Mouse (Mus musculus) B cell, adult 62 days (primary cell): ENCODE measurements around the gene Zfp773. TPM values are rescaled to one million over a fixed set of nuclear protein-coding genes. Genes with fewer than 3 reads are reported as not detected.

Experiments used
- total RNA-seq: library from RNA; stranded (reverse); gene quantifications from 4 replicates; pipeline ENCODE4 v1.2.4, GENCODE M21; 2023

The Zfp773 gene
- total RNA-seq: 1.2 to 2.5 TPM (median 1.6 TPM) in 4 replicates

GRCm38 (mm10) chr7:7136379-7136866, at the start of gene Zfp773:
TSS of gene Zfp773 (minus strand) at chr7:7136755.

GRCm38 (mm10) chr7:7171227-7172147, 34.9 kb upstream of the Zfp773 start, which contains the start of gene Zfp418:
TSS of gene Zfp418 (plus strand) at chr7:7171330.

GRCm38 (mm10) chr7:7120921-7121601, 15.5 kb downstream of the Zfp773 start, which contains the start of gene Zfp954:
TSS of gene Zfp954 (minus strand) at chr7:7121488.

Other genes starting within 250 kb of the Zfp773 start
- gene Aurkc, start 141.5 kb downstream of the Zfp773 start, total RNA-seq: not detected in 4 replicates
- gene Zfp954, start 15.3 kb downstream of the Zfp773 start, total RNA-seq: 21.6 to 25.5 TPM (median 24.5 TPM) in 4 replicates
- gene Zfp418, start 34.6 kb upstream of the Zfp773 start, total RNA-seq: 2.1 to 2.6 TPM (median 2.2 TPM) in 4 replicates
- 1.0 to 3.4 TPM (median 2.3 TPM) in 4 replicates for gene Zfp772, start 73.2 kb upstream of the Zfp773 start, total RNA-seq
- gene Vmn2r29, start 110.6 kb upstream of the Zfp773 start, total RNA-seq: 0.37 to 0.48 TPM in 2 of 4 replicates, not detected in the others
- 0.50 to 2.0 TPM (median 0.68 TPM) in 4 replicates for gene Gm45844, start 141.5 kb upstream of the Zfp773 start, total RNA-seq
- gene Clcn4, start 164.1 kb upstream of the Zfp773 start, total RNA-seq: 43.6 to 50.1 TPM (median 46.1 TPM) in 4 replicates
- not detected in 4 replicates for gene Vmn2r30, start 200.9 kb upstream of the Zfp773 start, total RNA-seq
- gene Gm45783, start 237.8 kb upstream of the Zfp773 start, total RNA-seq: not detected in 4 replicates